Mouse (Mus musculus): ENCODE results near the gene Dock2. TPM values are rescaled to one million over a fixed set of nuclear protein-coding genes. Genes with fewer than 3 reads are reported as not detected.

The Dock2 gene
- polyA plus RNA-seq, 1 experiment from 2014 or later = 0.72 TPM

DNA sequence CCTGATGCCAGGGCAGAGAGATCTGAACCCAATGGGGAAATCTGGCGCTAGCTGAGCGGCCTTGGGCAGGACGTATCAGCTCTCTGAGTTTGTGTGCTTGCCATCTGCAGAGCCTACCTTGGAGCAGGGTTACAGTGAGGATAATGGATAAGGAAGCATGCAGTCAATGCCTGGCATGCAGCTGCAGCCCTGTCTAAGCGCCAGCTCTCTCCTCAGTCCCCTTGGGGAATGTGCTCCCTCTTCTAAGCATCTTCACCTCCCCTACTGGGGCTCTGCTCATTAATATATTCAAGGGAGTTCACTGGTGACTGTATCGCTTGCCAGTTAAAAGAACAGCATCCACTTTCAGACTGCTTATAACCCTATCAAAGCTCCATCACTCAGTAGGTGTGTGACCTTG lies 439.4 kb downstream of the Dock2 start:
- H3K4me1 ChIP-seq (replicated peaks; ENCODE audit: control insufficient read depth, insufficient read depth, low read length) = peaks cover 13% of the 10 kb centered on the region
- no peak overlapping the region for H3K9ac ChIP-seq (replicated peaks; ENCODE audit: low read depth, low read length)
- H3K4me3 ChIP-seq (replicated peaks; ENCODE audit: low read length) = no peak overlapping the region
- H3K27me3 ChIP-seq (replicated peaks; ENCODE audit: control insufficient read depth, insufficient read depth, low read length) = no peaks in the 10 kb centered on the region
- no peaks in the 10 kb centered on the region for H3K36me3 ChIP-seq (ENCODE audit: control insufficient read depth, insufficient read depth)
- no peaks in the 10 kb centered on the region for H3K9me3 ChIP-seq (ENCODE audit: control insufficient read depth, low read length)
- no peak overlapping the region for H3K4me2 ChIP-seq (ENCODE audit: low read length)
- WGBS = 37% methylated on average over 5 of the region's 5 CpGs
- peak; percentile 54 for ATAC-seq
- no peak overlapping the region for H3K27ac ChIP-seq (ENCODE audit: low read length)

DNA sequence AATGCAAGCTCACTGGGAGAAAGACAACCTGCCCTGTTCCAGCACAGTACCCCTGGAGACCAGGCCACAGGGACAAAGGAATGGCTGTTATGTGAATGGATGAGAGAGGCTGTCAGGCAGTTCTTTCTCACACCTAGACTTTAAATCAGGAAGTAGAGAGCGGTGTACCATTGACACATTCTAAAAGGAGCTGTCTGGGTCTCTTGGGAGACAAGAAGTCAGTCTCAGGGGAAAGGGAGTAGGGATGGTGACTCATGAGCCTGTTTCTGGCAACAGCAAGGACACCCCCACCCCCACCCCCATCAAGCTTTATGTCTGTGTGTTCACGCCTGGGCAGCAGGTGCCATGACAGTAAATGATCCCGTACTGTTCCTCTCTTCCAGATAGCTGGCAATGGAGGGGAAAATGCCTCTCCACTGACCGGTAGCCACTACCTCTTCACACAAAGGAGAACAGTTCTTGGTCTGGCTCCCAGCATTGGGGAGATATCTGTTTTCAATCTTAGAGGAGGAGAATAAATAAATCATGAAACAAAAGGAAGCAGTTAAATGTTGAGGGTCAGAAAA lies 439.9 kb downstream of the Dock2 start:
- no peak overlapping the region for H3K27ac ChIP-seq (ENCODE audit: low read length)
- WGBS = 68% methylated on average over 4 of the region's 4 CpGs
- no peak for ATAC-seq

DNA sequence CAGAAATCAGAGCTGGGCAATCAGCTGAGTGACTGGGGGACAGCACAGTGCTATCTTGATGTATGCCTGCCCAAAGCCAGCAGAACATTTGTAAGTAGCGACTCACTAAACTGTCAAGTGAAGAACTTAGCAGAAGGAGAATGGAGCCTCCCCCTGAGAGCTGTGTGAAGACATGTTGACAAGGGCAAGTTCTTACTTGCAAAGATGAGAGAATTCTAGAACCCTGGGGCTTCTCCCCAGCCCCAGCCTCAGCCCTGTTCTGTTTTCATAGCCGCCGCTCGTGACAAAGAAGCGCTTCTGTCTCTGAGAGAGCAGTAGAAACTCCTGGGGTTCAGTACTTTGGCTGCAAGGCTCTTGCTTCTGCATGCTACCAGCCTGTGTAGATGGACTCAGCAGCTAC lies 444.0 kb downstream of the Dock2 start:
- no peak overlapping the region for H3K27ac ChIP-seq (ENCODE audit: low read length)
- ATAC-seq = no peak
- peaks cover 4% of the 10 kb centered on the region for H3K4me1 ChIP-seq (replicated peaks; ENCODE audit: control insufficient read depth, insufficient read depth, low read length)
- H3K27me3 ChIP-seq (replicated peaks; ENCODE audit: control insufficient read depth, insufficient read depth, low read length) = no peaks in the 10 kb centered on the region
- no peaks in the 10 kb centered on the region for H3K36me3 ChIP-seq (ENCODE audit: control insufficient read depth, insufficient read depth)
- H3K9me3 ChIP-seq (ENCODE audit: control insufficient read depth, low read length) = no peaks in the 10 kb centered on the region
- no peak overlapping the region for H3K4me2 ChIP-seq (ENCODE audit: low read length)
- no peak overlapping the region for H3K9ac ChIP-seq (replicated peaks; ENCODE audit: low read depth, low read length)
- no peak overlapping the region for H3K4me3 ChIP-seq (replicated peaks; ENCODE audit: low read length)
- 82% methylated on average over 5 of the region's 5 CpGs for WGBS

More for the DNA sequence above, 439.9 kb downstream of the Dock2 start:
- H3K27me3 ChIP-seq (replicated peaks; ENCODE audit: control insufficient read depth, insufficient read depth, low read length) = no peaks in the 10 kb centered on the region
- H3K36me3 ChIP-seq (ENCODE audit: control insufficient read depth, insufficient read depth) = no peaks in the 10 kb centered on the region
- peaks cover 10% of the 10 kb centered on the region for H3K4me1 ChIP-seq (replicated peaks; ENCODE audit: control insufficient read depth, insufficient read depth, low read length)
- H3K4me2 ChIP-seq (ENCODE audit: low read length) = no peak overlapping the region
- no peak overlapping the region for H3K9ac ChIP-seq (replicated peaks; ENCODE audit: low read depth, low read length)
- H3K4me3 ChIP-seq (replicated peaks; ENCODE audit: low read length) = no peak overlapping the region
- H3K9me3 ChIP-seq (ENCODE audit: control insufficient read depth, low read length) = no peaks in the 10 kb centered on the region

DNA sequence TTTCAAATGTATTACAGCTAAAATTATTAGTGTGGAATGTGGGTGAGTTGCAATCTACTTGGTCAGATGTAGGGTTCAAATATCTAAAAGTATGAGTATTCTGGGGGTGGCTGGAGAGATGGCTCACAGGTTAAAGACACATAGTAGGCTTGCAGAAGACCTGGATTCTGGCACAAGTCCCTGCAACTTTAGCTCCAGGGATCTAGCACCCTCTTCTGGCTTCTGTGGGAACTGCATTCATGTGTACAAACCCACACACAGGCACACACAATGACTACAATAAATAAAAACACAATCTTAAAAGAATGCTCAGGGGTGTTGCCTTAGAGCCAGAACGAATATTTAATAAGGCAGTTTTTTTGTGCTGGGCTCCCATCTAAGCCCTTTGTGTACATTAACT lies 445.8 kb downstream of the Dock2 start:
- Histone ChIP-seq H3K9ac (replicated peaks; ENCODE audit: low read depth, low read length) (no peak overlapping the region), H3K4me2 (ENCODE audit: low read length) (no peak overlapping the region)
- whole genome bisulfite sequencing = 81% methylated on average over 1 of the region's 1 CpGs

DNA sequence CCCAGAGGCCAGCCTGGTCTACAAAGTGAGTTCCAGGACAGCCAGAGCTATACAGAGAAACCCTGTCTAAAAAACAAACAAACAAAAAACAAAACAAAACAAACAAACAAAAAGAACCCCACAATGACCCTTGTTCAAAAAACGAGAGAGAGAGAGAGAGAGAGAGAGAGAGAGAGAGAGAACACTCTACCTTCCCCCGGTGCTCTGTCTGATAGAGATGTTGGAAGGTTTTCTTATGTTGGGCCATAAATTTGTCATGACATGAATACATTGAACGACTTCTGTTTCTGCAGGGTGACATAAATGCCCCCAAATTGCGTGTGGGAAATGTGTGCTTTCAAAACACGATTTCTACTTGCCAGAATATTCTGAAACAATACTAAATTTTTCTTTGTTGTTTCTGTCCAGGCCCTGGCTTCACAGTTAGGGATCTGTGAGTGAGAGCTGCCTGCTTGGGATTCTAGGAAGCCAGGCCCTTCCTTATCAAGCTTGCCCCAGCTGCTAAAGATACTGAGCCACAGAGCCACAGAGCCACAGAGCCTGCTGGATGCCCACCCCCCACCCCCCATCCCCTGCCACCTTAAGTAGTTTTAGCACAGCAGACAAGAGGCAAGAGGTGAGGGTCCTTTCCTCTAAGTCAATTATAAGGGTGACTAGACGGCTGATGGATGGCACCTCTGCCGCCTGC lies 451.2 kb downstream of the Dock2 start:
- Histone ChIP-seq H3K4me2 (ENCODE audit: low read length) (no peak overlapping the region), H3K9ac (replicated peaks; ENCODE audit: low read depth, low read length) (no peak overlapping the region), H3K4me1 (replicated peaks; ENCODE audit: control insufficient read depth, insufficient read depth, low read length) (peaks cover 4% of the 10 kb centered on the region; the same call in 1 of the 2 replicates), H3K4me3 (replicated peaks; ENCODE audit: low read length) (no peak overlapping the region), H3K9me3 (ENCODE audit: control insufficient read depth, low read length) (no peaks in the 10 kb centered on the region), H3K27me3 (replicated peaks; ENCODE audit: control insufficient read depth, insufficient read depth, low read length) (no peaks in the 10 kb centered on the region), H3K36me3 (ENCODE audit: control insufficient read depth, insufficient read depth) (no peaks in the 10 kb centered on the region), H3K27ac (ENCODE audit: low read length) (no peak overlapping the region)
- WGBS = 80% methylated on average over 7 of the region's 7 CpGs
- ATAC-seq = no peak

More for the DNA sequence above, 445.8 kb downstream of the Dock2 start:
- no peaks in the 10 kb centered on the region for H3K9me3 ChIP-seq (ENCODE audit: control insufficient read depth, low read length)
- H3K4me3 ChIP-seq (replicated peaks; ENCODE audit: low read length) = no peak overlapping the region
- ATAC-seq = no peak
- H3K27me3 ChIP-seq (replicated peaks; ENCODE audit: control insufficient read depth, insufficient read depth, low read length) = no peaks in the 10 kb centered on the region
- H3K36me3 ChIP-seq (ENCODE audit: control insufficient read depth, insufficient read depth) = no peaks in the 10 kb centered on the region
- no peak overlapping the region for H3K27ac ChIP-seq (ENCODE audit: low read length)
- no peaks in the 10 kb centered on the region for H3K4me1 ChIP-seq (replicated peaks; ENCODE audit: control insufficient read depth, insufficient read depth, low read length)

DNA sequence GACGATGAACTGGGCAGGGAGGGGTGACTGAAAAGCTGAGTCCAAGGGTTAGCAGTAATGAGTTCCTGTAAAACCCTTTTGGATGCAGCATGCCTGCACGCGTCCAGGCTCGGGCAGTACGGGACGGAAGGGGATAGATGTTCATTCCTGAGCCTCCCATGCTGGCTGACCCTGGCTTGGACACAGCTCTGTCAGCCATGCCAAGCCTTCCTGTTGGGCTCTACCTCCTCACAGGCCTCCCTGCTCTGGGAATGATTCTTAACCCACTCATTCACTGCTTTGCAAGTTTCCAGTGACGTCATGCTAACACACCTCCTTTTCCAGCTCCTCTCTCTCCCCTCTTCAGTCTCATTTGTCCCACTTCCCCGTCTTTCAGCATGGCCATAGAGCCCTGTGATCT lies 460.0 kb downstream of the Dock2 start:
- 66% methylated on average over 8 of the region's 8 CpGs for WGBS
- ATAC-seq = no peak
- no peaks in the 10 kb centered on the region for H3K4me1 ChIP-seq (replicated peaks; ENCODE audit: control insufficient read depth, insufficient read depth, low read length)
- H3K4me3 ChIP-seq (replicated peaks; ENCODE audit: low read length) = no peak overlapping the region
- no peaks in the 10 kb centered on the region for H3K27me3 ChIP-seq (replicated peaks; ENCODE audit: control insufficient read depth, insufficient read depth, low read length)
- no peak overlapping the region for H3K9ac ChIP-seq (replicated peaks; ENCODE audit: low read depth, low read length)
- no peaks in the 10 kb centered on the region for H3K9me3 ChIP-seq (ENCODE audit: control insufficient read depth, low read length)
- H3K4me2 ChIP-seq (ENCODE audit: low read length) = no peak overlapping the region
- H3K36me3 ChIP-seq (ENCODE audit: control insufficient read depth, insufficient read depth) = no peaks in the 10 kb centered on the region
- H3K27ac ChIP-seq (ENCODE audit: low read length) = no peak overlapping the region

DNA sequence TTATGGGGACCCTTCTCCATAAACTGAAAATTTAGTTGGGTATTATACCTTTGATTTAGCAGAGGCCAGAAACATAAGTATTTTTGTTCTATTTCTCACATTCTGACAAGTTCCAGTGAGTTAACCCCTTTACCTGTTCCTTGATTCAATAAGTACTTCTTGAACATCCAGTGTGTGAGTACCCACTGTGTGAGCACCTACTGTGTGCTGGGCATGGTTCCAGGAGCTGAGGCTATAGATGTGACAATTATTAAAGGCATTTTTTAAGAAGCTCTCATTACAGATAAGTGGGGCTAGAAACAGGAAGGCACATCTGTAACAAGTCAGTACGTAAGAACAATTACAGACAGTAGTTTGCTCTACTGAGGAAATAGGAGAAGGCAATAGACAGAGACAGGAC lies 464.4 kb downstream of the Dock2 start:
- H3K4me3 ChIP-seq (replicated peaks; ENCODE audit: low read length) = no peak overlapping the region
- no peaks in the 10 kb centered on the region for H3K27me3 ChIP-seq (replicated peaks; ENCODE audit: control insufficient read depth, insufficient read depth, low read length)
- ATAC-seq = no peak
- 82% methylated on average over 1 of the region's 1 CpGs for WGBS
- no peak overlapping the region for H3K9ac ChIP-seq (replicated peaks; ENCODE audit: low read depth, low read length)
- no peaks in the 10 kb centered on the region for H3K36me3 ChIP-seq (ENCODE audit: control insufficient read depth, insufficient read depth)
- H3K4me1 ChIP-seq (replicated peaks; ENCODE audit: control insufficient read depth, insufficient read depth, low read length) = peaks cover 20% of the 10 kb centered on the region
- no peaks in the 10 kb centered on the region for H3K9me3 ChIP-seq (ENCODE audit: control insufficient read depth, low read length)
- no peak overlapping the region for H3K4me2 ChIP-seq (ENCODE audit: low read length)
- no peak overlapping the region for H3K27ac ChIP-seq (ENCODE audit: low read length)

DNA sequence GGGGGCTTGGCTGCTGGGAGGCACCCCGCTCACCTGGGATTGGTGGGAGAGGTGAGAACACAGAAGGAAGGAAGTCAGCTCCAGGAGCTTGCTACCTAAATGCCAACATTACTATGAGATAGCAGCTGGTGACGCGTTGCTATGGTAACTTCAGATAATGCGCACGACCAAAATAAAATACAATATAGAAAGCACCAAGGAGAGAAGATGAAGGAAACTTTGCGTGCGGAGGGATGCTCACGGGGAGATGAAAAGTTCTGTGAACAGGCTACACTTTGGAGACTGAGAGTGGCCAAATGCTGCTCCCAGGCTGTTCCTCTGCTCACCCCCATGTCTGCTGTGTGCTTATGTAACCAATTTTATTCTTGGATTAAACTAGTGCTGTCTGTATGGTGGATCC lies 466.7 kb downstream of the Dock2 start:
- no peaks in the 10 kb centered on the region for H3K36me3 ChIP-seq (ENCODE audit: control insufficient read depth, insufficient read depth)
- no peaks in the 10 kb centered on the region for H3K9me3 ChIP-seq (ENCODE audit: control insufficient read depth, low read length)
- H3K4me2 ChIP-seq (ENCODE audit: low read length) = peak overlapping the region; percentile 31
- no peak overlapping the region for H3K9ac ChIP-seq (replicated peaks; ENCODE audit: low read depth, low read length)
- peaks cover 20% of the 10 kb centered on the region for H3K4me1 ChIP-seq (replicated peaks; ENCODE audit: control insufficient read depth, insufficient read depth, low read length)
- no peaks in the 10 kb centered on the region for H3K27me3 ChIP-seq (replicated peaks; ENCODE audit: control insufficient read depth, insufficient read depth, low read length)
- ATAC-seq = 0 out of 2 replicates have a peak, but pooled peaks have one; percentile 22
- H3K4me3 ChIP-seq (replicated peaks; ENCODE audit: low read length) = no peak overlapping the region; the same call in 1 of the 2 replicates
- 65% methylated on average over 8 of the region's 8 CpGs for WGBS
- no peak overlapping the region for H3K27ac ChIP-seq (ENCODE audit: low read length)

DNA sequence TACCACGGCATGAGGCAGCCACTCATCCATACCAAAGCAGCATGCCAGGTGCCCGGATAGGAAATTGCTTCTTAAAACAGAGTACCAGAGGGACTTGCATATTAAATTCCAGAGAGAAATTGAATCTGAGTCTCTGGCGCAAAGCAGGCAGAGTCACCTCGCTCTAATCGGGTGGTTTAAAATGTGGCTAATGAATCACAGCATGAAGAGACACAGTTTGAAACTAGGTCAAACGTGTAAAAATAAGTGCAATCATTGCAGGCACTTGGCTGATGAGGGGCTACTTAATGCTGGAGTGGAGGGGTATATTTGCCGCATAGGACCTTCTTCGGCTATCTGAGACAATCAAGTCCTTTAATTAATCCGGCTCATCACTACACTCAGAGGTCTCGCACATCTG lies 467.5 kb downstream of the Dock2 start:
- WGBS = 37% methylated on average over 10 of the region's 10 CpGs
- Histone ChIP-seq H3K27me3 (replicated peaks; ENCODE audit: control insufficient read depth, insufficient read depth, low read length) (no peaks in the 10 kb centered on the region), H3K9me3 (ENCODE audit: control insufficient read depth, low read length) (no peaks in the 10 kb centered on the region), H3K9ac (replicated peaks; ENCODE audit: low read depth, low read length) (no peak overlapping the region), H3K27ac (ENCODE audit: low read length) (no peak overlapping the region), H3K4me2 (ENCODE audit: low read length) (peak overlapping the region; percentile 76), H3K4me1 (replicated peaks; ENCODE audit: control insufficient read depth, insufficient read depth, low read length) (peaks cover 20% of the 10 kb centered on the region), H3K36me3 (ENCODE audit: control insufficient read depth, insufficient read depth) (no peaks in the 10 kb centered on the region), H3K4me3 (replicated peaks; ENCODE audit: low read length) (peak overlapping the region; percentile 52)
- no peak for ATAC-seq

Data from forebrain, embryonic 16.5 days (tissue).